Mouse (Mus musculus): ENCODE data around the gene Pafah1b3. TPM values are rescaled to one million over a fixed set of nuclear protein-coding genes. Genes with fewer than 3 reads are reported as not detected.

Gene Pafah1b3
- polyA plus RNA-seq, 1 experiment from 2014 or later, result 556 TPM

DNA sequence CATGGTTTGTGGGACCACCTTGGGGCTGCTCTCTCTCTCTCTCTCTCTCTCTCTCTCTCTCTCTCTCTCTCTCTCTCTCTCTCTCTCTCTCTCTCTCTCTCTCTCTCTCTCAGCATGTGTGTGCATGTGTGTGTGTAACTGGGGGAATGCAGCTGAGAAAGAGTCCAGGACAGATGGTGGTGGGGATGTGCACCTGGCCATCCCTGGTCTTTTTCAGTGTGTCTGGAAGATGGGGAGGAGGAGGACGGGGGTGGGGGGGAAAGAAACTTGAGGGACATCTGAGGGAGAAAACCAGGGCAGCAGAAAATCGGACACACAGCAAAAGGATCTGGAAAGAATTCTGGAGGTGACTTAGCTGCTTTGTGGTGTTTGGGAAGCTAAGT is 8.8 kb upstream of the Pafah1b3 start:
- no peaks in the 10 kb centered on the region for H3K36me3 ChIP-seq (ENCODE audit: control insufficient read depth, insufficient read depth)
- H3K27me3 ChIP-seq (replicated peaks; ENCODE audit: control insufficient read depth, insufficient read depth, low read length), result peaks cover 6% of the 10 kb centered on the region
- WGBS, result 38% methylated on average over 2 of the region's 2 CpGs
- H3K4me3 ChIP-seq (replicated peaks; ENCODE audit: low read length), result peak overlapping the region; percentile 60
- ATAC-seq, result peak; percentile 38; the same call in 1 of the 2 replicates
- peak overlapping the region; percentile 78 for H3K4me2 ChIP-seq (ENCODE audit: low read length)
- no peaks in the 10 kb centered on the region for H3K9me3 ChIP-seq (ENCODE audit: control insufficient read depth, low read length)
- H3K4me1 ChIP-seq (replicated peaks; ENCODE audit: control insufficient read depth, insufficient read depth, low read length), result peaks cover 11% of the 10 kb centered on the region
- H3K27ac ChIP-seq (ENCODE audit: low read length), result peak overlapping the region; percentile 56
- peak overlapping the region; percentile 68 for H3K9ac ChIP-seq (replicated peaks; ENCODE audit: low read depth, low read length)

DNA sequence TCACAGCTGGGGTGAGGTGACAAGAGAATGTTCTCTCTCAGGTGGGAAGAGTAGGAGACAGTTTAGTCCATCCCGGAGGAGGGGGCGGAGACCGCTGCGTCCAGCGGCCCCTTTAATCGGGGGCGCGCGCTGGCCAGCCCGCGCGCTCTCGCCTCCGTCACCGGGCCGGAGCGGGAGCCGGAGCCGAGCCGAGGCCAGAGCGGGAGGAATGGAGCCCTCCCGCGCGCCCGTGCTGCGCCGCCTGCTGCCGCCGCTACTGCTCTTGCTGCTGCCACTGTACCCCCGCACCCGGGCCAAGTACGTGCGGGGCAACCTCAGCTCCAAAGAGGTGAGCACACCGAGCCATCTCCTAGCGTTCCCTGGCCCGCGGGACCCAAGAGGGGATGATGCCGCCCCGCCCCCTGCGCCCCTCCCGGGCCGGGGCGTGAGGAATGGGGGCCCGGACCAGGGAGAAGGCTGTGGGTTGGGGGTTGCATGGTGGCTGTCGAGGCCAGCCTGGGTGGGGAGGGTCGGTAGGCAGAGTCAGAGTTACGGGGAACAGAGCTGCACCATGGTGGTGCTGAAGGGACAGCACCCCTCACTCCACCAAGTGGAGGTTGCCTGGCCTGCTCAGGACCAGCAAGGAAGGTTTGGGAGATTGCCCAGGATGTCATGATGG is 8.3 kb upstream of the Pafah1b3 start, which contains the start of gene Tmem145:
Gene Tmem145 (plus strand): TSS at position 151 of the 658 bp plus-strand sequence.
- peak; percentile 73 for ATAC-seq
- no peaks in the 10 kb centered on the region for H3K36me3 ChIP-seq (ENCODE audit: control insufficient read depth, insufficient read depth)
- H3K27me3 ChIP-seq (replicated peaks; ENCODE audit: control insufficient read depth, insufficient read depth, low read length), result peaks cover 1% of the 10 kb centered on the region
- H3K4me3 ChIP-seq (replicated peaks; ENCODE audit: low read length), result peak within 1 kb of the TSS; percentile 60
- H3K4me2 ChIP-seq (ENCODE audit: low read length), result peak within 1 kb of the TSS; percentile 78
- peaks cover 11% of the 10 kb centered on the region for H3K4me1 ChIP-seq (replicated peaks; ENCODE audit: control insufficient read depth, insufficient read depth, low read length)
- no peaks in the 10 kb centered on the region for H3K9me3 ChIP-seq (ENCODE audit: control insufficient read depth, low read length)
- H3K9ac ChIP-seq (replicated peaks; ENCODE audit: low read depth, low read length), result peak within 1 kb of the TSS; percentile 68
- WGBS, result 0% methylated on average over 47 of the region's 47 CpGs
- peak within 1 kb of the TSS; percentile 56 for H3K27ac ChIP-seq (ENCODE audit: low read length)

DNA sequence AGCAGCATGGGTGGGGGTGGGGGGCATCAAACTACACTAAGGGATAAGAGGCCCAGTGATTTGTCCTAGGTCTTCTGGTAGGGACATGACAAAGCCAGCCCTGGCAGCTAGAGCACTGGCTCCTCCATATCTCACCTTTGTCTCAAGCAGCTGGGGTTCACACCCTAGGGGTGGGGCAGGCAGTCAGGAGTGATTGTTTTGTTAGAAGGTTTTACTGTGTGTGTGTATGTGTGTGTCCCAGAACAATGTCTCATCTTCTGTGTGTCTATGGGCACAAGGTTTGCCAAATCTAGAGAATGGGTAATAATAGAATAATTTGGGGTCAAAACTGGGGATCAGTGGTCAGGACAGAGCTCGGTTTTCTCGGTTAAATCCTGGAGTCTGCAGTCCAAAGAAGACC is 7.7 kb upstream of the Pafah1b3 start:
- H3K4me2 ChIP-seq (ENCODE audit: low read length), result peak overlapping the region; percentile 78
- H3K27me3 ChIP-seq (replicated peaks; ENCODE audit: control insufficient read depth, insufficient read depth, low read length), result no peaks in the 10 kb centered on the region; the same call in 1 of the 2 replicates
- H3K9ac ChIP-seq (replicated peaks; ENCODE audit: low read depth, low read length), result peak overlapping the region; percentile 68
- peak overlapping the region; percentile 60 for H3K4me3 ChIP-seq (replicated peaks; ENCODE audit: low read length)
- 0 out of 2 replicates have a peak, but pooled peaks have one; percentile 4 for ATAC-seq
- 0% methylated on average over 2 of the region's 2 CpGs for WGBS
- H3K27ac ChIP-seq (ENCODE audit: low read length), result no peak overlapping the region
- peaks cover 11% of the 10 kb centered on the region for H3K4me1 ChIP-seq (replicated peaks; ENCODE audit: control insufficient read depth, insufficient read depth, low read length)
- H3K9me3 ChIP-seq (ENCODE audit: control insufficient read depth, low read length), result no peaks in the 10 kb centered on the region
- H3K36me3 ChIP-seq (ENCODE audit: control insufficient read depth, insufficient read depth), result no peaks in the 10 kb centered on the region

DNA sequence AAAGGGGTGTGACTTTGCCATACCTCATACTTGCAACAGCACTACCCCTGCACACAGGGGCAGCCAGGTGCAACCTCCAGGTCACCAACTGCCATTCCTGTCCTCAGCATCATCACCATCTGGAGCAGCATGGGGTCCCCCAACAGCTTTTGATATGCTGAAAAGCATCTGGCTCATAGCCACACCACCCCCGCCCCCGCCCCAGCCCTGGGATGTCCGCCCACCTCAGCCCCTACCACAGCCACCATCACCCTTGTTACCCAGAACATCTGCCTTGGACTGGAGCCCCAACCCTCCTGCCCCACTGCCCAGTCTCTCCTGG is 5.9 kb upstream of the Pafah1b3 start:
- 92% methylated on average over 3 of the region's 3 CpGs for WGBS
- H3K27ac ChIP-seq (ENCODE audit: low read length), result no peak overlapping the region

DNA sequence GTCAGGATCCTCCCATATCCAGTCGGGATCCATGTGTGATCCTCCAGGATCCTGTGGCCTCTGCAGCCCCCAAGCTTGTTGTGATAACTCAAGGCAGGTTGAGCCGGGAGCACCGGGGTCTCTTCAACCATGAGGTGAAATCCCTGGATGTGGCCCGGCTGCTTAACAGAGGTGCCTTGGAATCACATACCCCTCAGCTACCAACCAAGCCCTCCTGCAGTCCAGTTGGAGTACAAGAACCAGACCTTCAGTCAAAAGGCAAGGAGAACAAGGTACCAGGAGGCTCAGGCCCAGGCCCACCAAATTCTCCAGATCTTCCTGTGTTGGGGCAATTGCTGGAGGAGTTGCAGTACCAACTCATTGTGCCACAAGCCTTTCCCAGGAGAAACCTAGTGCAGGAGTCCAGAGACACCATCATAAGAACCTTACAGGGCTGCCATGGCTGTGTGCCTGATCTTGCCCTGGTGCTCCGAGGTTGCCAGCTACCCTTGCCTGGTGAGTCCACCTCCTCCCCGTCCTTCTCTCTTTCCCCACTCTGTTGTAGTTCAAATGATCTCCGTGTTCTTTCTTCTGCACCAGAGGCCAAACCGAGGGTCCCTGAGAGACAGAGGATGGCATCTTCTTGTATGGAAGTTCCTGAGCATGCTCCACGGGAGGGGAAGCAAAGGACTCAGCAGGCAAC is 5.4 kb upstream of the Pafah1b3 start:
- 79% methylated on average over 9 of the region's 9 CpGs for WGBS
- no peak overlapping the region for H3K4me3 ChIP-seq (replicated peaks; ENCODE audit: low read length)
- ATAC-seq, result no peak

More for the DNA sequence above, 5.9 kb upstream of the Pafah1b3 start:
- ATAC-seq, result no peak
- no peak overlapping the region for H3K9ac ChIP-seq (replicated peaks; ENCODE audit: low read depth, low read length)
- no peak overlapping the region for H3K4me3 ChIP-seq (replicated peaks; ENCODE audit: low read length)
- H3K9me3 ChIP-seq (ENCODE audit: control insufficient read depth, low read length), result no peaks in the 10 kb centered on the region
- H3K36me3 ChIP-seq (ENCODE audit: control insufficient read depth, insufficient read depth), result no peaks in the 10 kb centered on the region
- no peaks in the 10 kb centered on the region; the same call in 1 of the 2 replicates for H3K27me3 ChIP-seq (replicated peaks; ENCODE audit: control insufficient read depth, insufficient read depth, low read length)
- H3K4me2 ChIP-seq (ENCODE audit: low read length), result no peak overlapping the region
- peaks cover 11% of the 10 kb centered on the region for H3K4me1 ChIP-seq (replicated peaks; ENCODE audit: control insufficient read depth, insufficient read depth, low read length)

DNA sequence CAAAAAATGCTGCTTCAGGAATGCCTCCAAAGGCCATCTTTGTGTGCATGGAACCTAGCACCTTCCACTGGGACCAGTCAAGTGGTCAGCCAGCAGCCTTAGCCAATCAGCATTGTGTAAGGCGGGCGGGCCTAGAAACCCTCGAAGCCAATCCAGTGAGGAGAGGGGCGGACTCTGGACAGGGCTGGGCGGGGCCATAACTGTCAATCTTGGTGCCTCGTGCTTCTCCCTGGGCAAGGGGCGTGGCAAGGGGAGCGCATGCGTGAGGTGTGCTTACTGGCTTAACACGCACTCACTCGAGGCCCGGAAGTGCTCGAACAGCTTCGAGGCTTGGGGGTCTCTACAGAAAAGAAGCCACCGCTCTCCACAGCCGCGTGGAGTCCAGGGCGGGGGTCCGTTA is 3.3 kb upstream of the Pafah1b3 start, which contains the start of gene Prr19:
Gene Prr19 (plus strand): TSS at position 349 of the 400 bp plus-strand sequence.
- 47% methylated on average over 19 of the region's 19 CpGs for WGBS
- peaks cover 21% of the 10 kb centered on the region for H3K4me1 ChIP-seq (replicated peaks; ENCODE audit: control insufficient read depth, insufficient read depth, low read length)
- H3K36me3 ChIP-seq (ENCODE audit: control insufficient read depth, insufficient read depth), result no peaks in the 10 kb centered on the region
- ATAC-seq, result peak; percentile 14; the same call in 1 of the 2 replicates
- H3K27me3 ChIP-seq (replicated peaks; ENCODE audit: control insufficient read depth, insufficient read depth, low read length), result no peaks in the 10 kb centered on the region
- H3K27ac ChIP-seq (ENCODE audit: low read length), result no peak within 1 kb of the TSS
- no peak within 1 kb of the TSS; the same call in 1 of the 2 replicates for H3K4me2 ChIP-seq (ENCODE audit: low read length)
- H3K4me3 ChIP-seq (replicated peaks; ENCODE audit: low read length), result no peak within 1 kb of the TSS
- no peaks in the 10 kb centered on the region for H3K9me3 ChIP-seq (ENCODE audit: control insufficient read depth, low read length)
- no peak within 1 kb of the TSS for H3K9ac ChIP-seq (replicated peaks; ENCODE audit: low read depth, low read length)

More for the DNA sequence above, 5.4 kb upstream of the Pafah1b3 start:
- Histone ChIP-seq H3K27me3 (replicated peaks; ENCODE audit: control insufficient read depth, insufficient read depth, low read length) (no peaks in the 10 kb centered on the region; the same call in 1 of the 2 replicates), H3K36me3 (ENCODE audit: control insufficient read depth, insufficient read depth) (no peaks in the 10 kb centered on the region), H3K9ac (replicated peaks; ENCODE audit: low read depth, low read length) (no peak overlapping the region), H3K4me2 (ENCODE audit: low read length) (no peak overlapping the region), H3K9me3 (ENCODE audit: control insufficient read depth, low read length) (no peaks in the 10 kb centered on the region), H3K27ac (ENCODE audit: low read length) (no peak overlapping the region), H3K4me1 (replicated peaks; ENCODE audit: control insufficient read depth, insufficient read depth, low read length) (peaks cover 13% of the 10 kb centered on the region)

DNA sequence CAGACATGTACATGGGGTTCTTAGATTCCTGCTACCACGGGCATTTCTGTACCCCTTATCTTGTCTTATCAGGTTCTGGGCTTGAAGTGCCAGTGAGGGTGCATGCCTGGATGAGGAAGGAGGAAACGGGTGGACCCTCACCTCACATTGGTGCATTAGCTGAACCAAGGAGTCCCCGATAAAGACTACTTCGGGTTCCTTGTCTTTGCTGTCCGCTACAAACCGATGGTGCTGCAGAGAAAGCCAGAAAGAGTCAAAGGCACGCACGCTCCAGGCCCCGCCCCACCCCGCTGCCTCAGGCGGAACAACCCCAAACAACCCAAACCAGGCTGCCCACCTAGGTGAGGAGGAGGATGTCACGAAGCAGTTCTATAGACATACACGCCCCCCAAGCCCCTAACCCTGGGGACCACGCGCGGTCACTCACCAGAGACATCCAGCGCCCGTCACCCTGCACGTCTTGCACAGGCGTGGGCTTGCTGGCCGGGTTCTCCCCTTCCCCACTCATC is 787 bp downstream of the Pafah1b3 start:
- ATAC-seq, result peak; percentile 21
- Histone ChIP-seq H3K27ac (ENCODE audit: low read length) (peak overlapping the region; percentile 98), H3K4me2 (ENCODE audit: low read length) (peak overlapping the region; percentile 74), H3K4me3 (replicated peaks; ENCODE audit: low read length) (peak overlapping the region; percentile 83), H3K4me1 (replicated peaks; ENCODE audit: control insufficient read depth, insufficient read depth, low read length) (peaks cover 25% of the 10 kb centered on the region), H3K36me3 (ENCODE audit: control insufficient read depth, insufficient read depth) (peaks cover 24% of the 10 kb centered on the region), H3K27me3 (replicated peaks; ENCODE audit: control insufficient read depth, insufficient read depth, low read length) (no peaks in the 10 kb centered on the region), H3K9ac (replicated peaks; ENCODE audit: low read depth, low read length) (peak overlapping the region; percentile 81), H3K9me3 (ENCODE audit: control insufficient read depth, low read length) (no peaks in the 10 kb centered on the region)
- 0% methylated on average over 21 of the region's 21 CpGs for WGBS

DNA sequence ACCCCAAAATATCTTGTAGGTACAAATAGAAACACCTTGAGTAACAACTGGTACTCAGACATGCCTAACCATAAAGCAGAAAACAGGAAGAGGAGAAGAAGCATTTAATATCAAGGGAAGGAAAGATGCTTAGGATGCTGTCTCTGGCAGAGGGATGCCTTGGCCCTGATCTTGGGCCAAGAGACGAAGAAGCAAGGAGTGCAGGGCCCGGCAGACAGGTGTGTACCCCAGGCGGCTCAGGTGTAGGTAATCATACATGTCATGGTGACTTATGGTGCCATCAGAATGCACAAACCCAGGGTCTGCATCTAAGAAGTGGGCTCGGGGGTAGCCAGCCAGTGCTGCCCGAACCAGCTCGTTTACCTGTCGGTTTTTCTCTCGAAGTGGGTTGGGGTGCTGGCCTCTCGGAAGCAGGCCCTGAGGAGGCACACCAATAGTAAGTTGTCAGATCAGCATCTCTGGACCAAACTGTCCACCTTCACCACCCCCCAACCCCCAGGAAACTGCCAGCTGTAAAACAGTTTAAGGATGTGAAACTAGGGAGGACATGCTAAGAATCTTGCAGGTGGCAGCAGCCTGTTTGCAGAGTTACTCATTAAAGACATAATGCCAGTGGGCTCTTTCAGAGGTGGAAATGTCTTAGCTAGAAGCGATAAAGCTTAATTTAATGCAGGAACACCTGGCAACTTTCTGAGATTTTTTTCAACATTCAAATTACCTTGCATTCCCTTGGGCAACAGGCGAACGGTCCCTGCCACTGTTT is 2.6 kb downstream of the Pafah1b3 start:
- no peak overlapping the region for H3K27ac ChIP-seq (ENCODE audit: low read length)
- WGBS, result 87% methylated on average over 12 of the region's 12 CpGs
- H3K27me3 ChIP-seq (replicated peaks; ENCODE audit: control insufficient read depth, insufficient read depth, low read length), result no peaks in the 10 kb centered on the region
- H3K4me1 ChIP-seq (replicated peaks; ENCODE audit: control insufficient read depth, insufficient read depth, low read length), result peaks cover 28% of the 10 kb centered on the region
- no peak overlapping the region for H3K4me3 ChIP-seq (replicated peaks; ENCODE audit: low read length)
- H3K4me2 ChIP-seq (ENCODE audit: low read length), result no peak overlapping the region
- H3K9ac ChIP-seq (replicated peaks; ENCODE audit: low read depth, low read length), result no peak overlapping the region
- H3K9me3 ChIP-seq (ENCODE audit: control insufficient read depth, low read length), result no peaks in the 10 kb centered on the region
- no peak for ATAC-seq
- peaks cover 26% of the 10 kb centered on the region for H3K36me3 ChIP-seq (ENCODE audit: control insufficient read depth, insufficient read depth)

DNA sequence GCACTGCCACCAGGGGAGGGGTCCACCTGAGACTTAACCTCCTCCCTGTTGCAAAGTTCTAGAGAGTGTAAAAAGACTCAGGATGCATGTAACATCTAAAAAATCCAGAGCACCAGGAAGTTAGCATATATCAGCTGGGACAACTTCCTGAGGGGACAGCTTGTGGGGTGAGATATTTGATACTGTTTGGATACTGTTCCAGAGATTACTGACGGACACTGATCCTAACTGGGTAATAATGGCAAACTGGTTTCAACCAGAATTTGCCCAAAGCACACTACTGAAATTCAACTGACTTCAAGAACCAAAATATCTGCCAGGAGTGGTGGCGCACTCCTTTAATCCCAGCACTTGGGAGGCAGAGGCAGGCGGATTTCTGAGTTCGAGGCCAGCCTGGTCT is 3.3 kb downstream of the Pafah1b3 start:
- no peak for ATAC-seq
- Histone ChIP-seq H3K9ac (replicated peaks; ENCODE audit: low read depth, low read length) (no peak overlapping the region), H3K27ac (ENCODE audit: low read length) (no peak overlapping the region), H3K4me2 (ENCODE audit: low read length) (no peak overlapping the region), H3K4me1 (replicated peaks; ENCODE audit: control insufficient read depth, insufficient read depth, low read length) (peaks cover 28% of the 10 kb centered on the region), H3K36me3 (ENCODE audit: control insufficient read depth, insufficient read depth) (peaks cover 32% of the 10 kb centered on the region), H3K9me3 (ENCODE audit: control insufficient read depth, low read length) (no peaks in the 10 kb centered on the region), H3K27me3 (replicated peaks; ENCODE audit: control insufficient read depth, insufficient read depth, low read length) (no peaks in the 10 kb centered on the region), H3K4me3 (replicated peaks; ENCODE audit: low read length) (no peak overlapping the region)
- 90% methylated on average over 4 of the region's 4 CpGs for whole genome bisulfite sequencing
